Mouse (Mus musculus): ENCODE measurements around the gene Plekhh2.

Gene Plekhh2

DNA sequence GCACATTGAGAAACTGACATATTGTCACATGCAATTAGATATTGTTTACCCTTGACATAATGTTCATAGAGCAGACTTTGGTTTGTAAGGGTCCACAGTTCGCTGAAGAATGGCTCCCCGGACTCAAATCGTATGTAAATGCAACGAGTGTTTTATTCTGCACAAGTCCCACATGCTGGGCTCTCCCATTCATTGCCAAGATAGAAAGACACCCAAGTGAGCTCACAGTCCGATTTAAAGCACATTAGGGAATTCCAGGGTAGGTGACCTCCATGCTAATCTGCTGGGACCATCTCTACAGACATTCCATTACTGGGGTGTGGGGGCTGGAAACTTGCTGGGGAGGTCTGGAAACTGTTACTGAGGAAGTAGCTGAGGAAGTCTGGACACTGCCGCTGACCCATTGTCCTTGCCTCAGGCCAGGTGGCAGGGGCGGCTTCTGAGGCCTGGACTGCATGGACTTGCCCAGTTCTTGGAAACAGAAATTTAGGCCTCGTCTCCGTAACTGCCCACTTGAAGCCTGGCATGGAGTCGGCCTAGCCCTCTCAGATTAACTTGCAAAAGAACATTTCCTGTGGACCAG, 128.2 kb downstream of the Plekhh2 start:
- no peak for DNase-seq (ENCODE audit: low read depth in 2 of 2, low spot score in 2 of 2)

DNA sequence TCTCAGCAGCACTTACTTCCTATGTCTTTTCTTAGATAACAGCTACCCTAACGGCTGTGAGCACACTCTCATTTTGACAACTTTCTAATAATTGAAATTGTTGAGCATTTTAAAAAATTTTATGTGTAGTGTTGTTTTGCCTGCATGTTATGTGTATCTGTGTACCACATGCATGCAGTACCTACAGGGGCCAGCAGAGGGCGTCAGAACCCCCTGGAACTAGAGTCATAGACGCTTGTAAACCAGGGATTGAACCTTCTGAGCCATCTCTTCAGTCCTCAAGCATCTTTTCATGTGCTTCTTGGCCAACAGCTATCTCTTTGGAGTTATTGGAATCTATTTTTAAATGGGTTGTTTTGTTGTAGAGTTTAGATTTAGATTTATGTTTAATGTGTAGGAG, 130.2 kb downstream of the Plekhh2 start:
- DNase-seq (ENCODE audit: low read depth in 2 of 2, low spot score in 2 of 2): peak; percentile 52 to 54

DNA sequence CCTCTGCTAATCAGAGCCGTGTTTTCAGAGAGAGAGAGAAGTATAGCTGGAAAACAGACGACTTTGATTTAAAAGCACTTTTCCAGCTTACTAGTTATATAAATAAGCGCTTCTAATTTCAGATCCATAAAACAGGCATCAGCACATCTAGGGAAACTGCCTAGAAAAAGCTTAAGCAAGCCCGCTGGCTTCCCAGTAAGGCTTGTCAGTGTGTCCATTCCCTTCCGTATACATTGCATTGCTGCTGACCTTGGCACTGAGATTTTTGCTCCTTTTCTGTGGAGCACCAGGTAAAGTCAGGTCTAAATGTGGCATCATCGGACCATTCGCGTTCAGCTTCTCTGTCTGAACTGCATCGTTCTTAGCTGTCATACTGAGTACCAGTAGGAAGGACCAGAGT, 130.6 kb downstream of the Plekhh2 start:
- no peak for DNase-seq (ENCODE audit: low read depth in 2 of 2, low spot score in 2 of 2)

DNA sequence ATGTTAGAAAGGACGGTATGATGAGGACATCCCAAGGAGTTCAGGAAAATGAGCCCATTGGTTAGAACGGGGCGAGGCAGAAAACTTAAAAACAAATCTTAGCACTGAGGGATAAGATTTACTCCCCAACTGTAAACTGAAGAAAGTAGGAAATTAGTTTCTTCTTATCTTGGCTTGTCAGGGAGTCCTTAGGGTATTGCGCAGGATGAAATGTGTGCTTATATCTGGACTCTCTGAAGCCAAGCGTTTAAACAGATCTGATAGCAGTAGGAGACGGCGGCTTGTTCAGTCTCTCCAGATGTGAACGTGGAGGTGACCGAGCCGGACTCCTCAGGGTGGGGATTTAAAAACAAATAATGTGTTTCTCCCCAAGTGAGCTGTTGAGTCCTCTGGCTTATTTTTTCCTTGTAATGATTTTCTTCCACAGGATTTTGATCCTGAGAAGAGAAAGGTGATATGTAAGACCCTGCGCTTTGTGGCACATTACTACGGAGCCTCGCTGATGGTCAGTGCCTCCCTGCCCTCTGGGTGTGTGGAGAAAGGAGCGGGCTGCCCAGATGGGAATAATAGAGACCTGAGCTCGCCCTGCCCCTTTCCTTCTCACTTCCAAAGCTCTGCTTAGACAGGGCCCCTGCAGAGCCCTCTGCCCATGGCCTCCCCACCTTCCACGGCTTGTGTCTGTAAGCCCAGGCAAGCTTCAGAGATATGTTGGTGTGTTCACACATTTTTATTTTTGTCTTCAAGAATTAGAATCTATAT, 132.8 kb downstream of the Plekhh2 start:
- no peak for DNase-seq (ENCODE audit: low read depth in 2 of 2, low spot score in 2 of 2)

DNA sequence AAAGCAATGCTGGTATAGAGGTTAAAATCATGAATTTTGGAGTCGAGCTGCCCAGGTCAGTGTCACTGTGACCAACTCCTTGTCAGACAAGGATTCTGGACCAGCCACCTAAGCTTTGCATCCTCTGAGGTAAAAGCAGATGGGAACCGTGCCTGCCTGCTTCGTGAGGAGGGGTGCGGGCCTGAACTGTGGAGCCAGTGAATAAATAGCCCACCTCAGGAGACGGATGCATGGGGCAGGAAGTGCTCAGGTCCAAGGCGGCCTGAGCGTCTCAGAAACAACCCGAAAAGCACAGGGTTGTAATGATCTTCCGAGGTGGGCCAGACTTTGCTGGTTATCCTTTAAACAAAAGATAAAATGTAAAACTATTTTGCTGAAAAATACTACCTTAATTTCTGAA, 133.4 kb downstream of the Plekhh2 start:
- DNase-seq (ENCODE audit: low read depth in 2 of 2, low spot score in 2 of 2): no peak

DNA sequence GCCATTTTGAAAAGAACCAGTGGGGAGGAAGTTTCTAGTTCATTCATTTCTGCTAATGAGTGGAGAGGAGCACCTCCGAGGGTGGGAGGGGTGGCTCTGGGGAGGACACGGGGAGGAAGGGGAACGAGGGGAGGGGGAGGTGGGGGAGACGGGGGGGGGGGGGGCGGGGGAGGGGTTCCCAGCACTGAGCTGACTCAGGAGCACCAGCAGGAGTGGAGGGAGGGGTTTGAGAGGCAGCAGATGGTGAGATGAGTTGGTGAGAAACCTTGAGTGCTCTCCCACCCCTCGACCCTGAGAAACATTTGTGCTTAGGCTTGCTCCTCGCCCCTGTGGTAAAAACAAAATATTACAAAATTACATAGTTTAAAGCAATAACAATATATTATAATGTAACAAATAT, 134.2 kb downstream of the Plekhh2 start:
- DNase-seq (ENCODE audit: low read depth in 2 of 2, low spot score in 2 of 2): no peak

DNA sequence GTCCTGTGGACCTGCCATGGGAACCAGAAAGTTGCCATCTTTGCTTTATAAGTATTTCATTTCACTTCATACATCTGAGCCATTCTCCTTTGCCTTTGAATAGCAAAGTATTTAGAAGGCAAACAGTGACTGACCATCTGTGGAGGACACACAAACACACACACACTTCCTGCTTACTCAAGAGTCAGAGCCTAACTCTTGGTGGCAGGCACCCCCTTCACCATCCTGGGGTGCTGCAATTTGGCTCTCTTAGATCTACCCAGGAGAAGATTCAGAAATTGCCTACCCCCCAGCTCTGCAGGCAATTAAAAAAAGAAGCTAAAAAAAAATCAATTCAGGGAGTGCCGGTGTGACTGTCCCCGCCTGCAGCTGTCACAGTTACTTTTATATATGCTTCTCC, 134.8 kb downstream of the Plekhh2 start:
- DNase-seq (ENCODE audit: low read depth in 2 of 2, low spot score in 2 of 2): no peak

DNA sequence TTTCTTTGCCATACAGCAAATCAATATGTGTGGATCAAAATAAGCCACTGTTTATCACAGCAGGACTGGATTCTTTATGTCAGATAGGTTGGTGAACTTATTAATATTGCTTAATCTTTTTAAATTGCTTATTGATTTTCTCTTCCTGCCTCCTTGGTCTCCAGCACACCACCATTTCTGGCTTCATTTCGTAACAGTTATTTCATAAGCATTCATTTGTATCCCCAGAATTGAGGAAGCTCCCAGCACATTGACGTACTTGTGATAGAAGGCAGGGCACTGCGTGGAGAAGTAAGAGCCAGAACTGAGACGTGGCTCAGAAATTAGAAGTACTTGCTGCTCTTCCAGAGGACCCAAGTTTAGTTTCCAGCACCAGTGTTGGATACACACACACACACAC, 135.9 kb downstream of the Plekhh2 start:
- DNase-seq (ENCODE audit: low read depth in 2 of 2, low spot score in 2 of 2): no peak

DNA sequence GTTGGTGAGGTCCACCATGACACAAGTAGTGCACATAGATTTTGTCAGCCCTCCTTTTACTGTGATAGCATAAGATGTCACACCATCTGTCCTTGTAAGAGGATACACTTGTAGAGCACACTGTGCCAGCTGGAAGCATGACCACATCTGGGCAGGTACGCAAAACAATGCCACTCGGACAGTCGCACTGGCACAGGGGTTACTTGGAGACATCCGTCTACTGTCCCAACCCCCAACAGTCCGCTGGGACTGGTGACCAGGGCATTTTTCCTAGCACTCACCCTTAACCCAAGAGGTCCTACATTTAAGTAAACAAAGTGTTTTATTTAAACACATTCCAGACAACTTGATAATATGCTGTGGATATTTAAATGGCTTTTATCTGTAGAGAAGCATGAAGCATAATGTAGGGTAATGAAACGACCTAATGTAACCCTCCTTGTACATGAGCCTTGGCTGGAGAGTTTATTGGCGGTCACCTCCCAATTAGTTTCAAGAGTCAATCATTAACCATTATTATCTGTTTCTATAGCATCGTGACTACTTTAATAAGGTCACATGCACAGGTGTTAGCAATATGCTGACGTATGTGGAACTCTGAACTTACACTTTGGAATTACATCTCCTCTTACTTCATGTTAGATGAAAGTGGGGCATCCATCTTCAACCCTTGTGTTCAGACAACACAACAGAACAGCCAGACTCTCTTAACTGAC, 138.8 kb downstream of the Plekhh2 start:
- DNase-seq (ENCODE audit: low read depth in 2 of 2, low spot score in 2 of 2): no peak

DNA sequence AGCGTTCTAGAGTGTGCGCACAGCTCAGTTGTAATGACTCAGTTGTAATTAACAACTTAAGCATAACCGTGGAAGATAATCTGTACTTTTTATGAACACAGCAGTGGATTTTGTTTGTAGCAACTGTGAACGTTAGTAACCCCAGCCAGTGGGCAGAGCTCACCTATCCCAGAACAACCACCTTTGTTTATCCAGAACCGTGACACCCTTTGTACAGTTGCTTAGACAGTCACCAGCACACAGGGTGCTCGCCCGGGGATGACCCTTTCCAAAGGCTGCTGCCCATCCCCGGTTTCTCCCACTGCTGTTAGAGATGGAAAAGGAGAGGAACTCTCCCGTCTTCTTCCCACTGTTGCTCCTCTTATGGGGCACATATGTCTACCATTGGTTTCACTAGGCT, 141.8 kb downstream of the Plekhh2 start:
- no peak for DNase-seq (ENCODE audit: low read depth in 2 of 2, low spot score in 2 of 2)

DNA sequence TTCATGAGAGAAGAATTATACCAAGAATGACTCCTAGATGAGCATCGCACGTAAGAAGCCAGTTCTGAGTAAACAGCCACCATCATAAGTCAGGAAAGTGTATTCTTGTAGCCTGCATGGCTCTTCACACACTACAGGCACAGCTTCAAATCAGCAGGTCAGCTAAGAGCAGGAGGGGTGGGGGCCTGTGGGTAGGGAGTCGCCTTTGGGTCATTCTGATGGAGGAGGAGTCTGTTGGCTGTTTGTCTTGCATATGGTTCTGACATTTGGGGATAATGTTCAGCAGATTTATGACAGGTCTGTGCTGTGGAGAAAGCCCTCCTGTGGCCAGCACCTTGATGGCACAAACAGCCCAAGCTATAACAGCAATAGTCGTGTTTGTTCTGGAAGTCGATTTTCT, 144.5 kb downstream of the Plekhh2 start:
- no peak for DNase-seq (ENCODE audit: low read depth in 2 of 2, low spot score in 2 of 2)

DNA sequence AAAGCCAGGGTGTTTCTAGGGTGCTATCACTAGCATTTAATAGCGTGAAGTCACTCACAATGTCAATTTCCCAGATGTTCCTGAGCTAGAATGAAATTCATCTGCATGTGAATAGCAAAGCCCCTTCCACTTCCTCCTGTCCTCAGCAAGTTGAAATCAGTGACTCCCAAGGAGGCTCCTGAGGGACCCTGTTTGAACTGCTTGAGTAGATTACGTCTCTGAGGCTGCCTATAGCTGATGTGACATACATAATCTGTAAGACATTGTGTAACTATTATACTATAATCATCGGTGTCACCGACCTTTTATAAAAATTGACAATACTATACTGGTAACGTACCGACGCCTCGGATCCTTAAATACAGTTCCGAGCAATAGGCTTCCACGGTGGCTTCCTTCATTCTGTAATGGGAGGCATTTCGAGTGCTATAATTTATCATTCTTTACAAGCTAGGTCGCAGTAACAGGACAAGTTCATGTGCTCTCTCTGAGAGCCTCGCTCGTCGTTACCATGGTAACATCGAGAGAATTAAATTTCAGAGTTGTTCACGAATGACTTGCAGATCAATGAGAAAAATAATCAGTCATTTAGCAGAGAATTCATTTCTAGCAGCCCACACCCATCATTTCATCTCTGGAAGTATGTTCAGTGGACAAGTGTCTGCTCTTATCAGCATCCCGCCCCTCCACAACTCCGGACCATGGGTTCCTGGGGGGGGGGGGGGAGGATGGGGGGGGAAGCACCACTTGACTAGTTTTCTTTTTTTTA, 145.1 kb downstream of the Plekhh2 start:
- no peak for DNase-seq (ENCODE audit: low read depth in 2 of 2, low spot score in 2 of 2)

DNA sequence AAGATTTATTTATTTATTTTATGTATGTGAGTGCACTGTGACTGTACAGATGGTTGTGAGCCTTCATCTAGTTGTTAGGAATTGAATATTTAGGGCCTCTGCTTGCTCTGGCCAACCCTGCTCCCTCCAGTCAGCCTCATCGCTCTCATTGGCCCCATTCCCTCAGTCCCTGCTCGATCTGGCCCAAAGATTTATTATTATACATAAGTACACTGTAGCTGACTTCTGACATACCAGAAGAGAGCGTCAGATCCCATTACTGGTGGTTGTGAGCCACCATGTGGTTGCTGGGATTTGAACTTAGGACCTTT, 145.7 kb downstream of the Plekhh2 start:
- no peak for DNase-seq (ENCODE audit: low read depth in 2 of 2, low spot score in 2 of 2)

DNA sequence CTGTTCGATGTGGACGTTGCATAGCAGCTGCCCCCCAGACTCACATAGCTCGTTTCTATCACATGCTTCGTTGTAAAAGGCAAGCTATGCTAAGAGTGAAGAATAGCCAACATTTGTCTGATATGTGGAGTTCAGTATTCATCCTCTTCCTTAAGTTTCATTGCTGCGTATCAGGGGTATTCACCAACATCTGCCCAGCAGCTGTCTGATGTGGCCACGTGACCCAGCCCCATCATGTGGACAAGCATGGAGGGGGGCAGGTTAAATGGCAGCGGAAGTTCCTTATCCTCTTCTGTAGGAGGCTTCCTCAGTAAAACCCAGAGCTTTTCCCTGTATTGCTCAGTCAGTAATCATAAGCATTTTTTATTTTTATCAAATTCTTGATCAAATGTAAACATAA, 146.1 kb downstream of the Plekhh2 start:
- no peak for DNase-seq (ENCODE audit: low read depth in 2 of 2, low spot score in 2 of 2)

DNA sequence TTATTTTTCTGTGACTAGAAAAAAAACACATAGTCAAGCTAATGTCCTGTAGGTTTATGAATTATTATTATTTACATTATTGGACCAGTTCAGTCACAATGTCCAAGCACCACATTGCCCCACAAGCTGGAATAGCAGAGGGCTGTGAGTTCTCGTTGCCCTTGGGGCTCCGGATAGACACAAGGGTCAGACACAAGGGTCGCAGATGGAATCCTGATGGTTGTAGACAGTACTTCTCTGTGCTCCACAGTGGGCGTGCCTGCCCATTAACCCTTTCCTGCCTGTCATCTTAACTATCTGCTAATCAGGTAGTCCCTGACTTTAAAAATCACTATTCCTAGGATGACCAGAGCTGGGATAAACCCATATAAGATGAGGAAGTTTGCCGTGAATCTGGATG, 146.5 kb downstream of the Plekhh2 start:
- no peak for DNase-seq (ENCODE audit: low read depth in 2 of 2, low spot score in 2 of 2)

DNA sequence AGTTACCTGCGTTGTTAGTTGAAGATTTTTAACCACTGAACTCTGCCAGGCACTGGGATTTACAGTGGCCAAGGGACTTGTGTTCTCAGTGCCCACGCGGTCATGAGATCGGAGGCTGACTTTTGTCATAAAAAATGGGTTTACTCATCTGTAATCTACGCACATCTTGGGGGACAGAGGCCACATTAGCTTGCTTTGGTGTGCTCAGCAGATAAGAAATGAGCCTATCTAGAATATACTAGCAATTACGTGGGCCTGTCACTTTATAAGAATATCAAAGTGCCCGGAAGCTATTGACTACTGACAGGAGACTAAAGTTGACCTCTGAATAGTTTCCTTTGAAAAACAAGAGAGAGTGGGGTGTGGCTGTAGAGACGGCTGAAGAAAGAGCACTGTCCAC, 147.3 kb downstream of the Plekhh2 start:
- no peak for DNase-seq (ENCODE audit: low read depth in 2 of 2, low spot score in 2 of 2)

DNA sequence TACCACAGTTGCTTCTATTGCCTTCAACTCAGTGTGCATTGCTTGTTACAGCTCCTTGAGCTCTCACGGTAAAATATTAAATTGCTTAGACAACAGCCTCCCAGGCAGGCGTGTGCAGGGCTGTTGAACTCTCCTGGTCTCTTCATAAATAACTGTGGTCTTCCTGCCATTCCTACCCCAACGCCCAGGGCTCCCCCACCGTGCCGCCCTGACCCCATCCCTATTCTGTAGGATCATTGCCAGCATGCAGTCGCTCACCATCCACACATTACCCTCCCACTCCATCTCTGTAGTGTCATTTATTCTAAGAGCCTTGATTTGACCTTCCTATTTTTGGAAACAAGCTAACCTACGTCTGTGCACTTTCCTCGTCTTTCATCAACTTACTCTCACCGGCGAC, 153.4 kb downstream of the Plekhh2 start:
- DNase-seq (ENCODE audit: low read depth in 2 of 2, low spot score in 2 of 2): no peak

DNA sequence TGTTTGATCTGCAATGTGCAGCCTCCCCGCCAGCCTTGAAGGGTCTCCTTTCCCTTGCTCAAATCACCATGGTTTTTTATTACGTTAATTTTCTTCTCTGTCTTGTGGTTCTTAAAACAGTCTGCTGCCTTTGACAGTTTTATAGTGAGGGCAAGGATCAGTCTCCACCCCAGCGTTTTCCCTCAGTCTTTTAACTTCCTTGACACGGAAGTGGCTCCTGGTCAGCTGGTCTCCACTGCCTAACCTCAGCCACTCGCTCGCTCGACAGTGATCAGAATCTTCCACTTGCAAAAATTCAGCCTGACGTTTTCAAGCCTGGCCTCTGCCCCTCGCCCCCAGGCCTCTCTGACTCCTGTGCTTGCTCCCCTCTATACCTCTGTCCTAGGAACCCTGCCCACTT, 154.0 kb downstream of the Plekhh2 start:
- DNase-seq (ENCODE audit: low read depth in 2 of 2, low spot score in 2 of 2): no peak

DNA sequence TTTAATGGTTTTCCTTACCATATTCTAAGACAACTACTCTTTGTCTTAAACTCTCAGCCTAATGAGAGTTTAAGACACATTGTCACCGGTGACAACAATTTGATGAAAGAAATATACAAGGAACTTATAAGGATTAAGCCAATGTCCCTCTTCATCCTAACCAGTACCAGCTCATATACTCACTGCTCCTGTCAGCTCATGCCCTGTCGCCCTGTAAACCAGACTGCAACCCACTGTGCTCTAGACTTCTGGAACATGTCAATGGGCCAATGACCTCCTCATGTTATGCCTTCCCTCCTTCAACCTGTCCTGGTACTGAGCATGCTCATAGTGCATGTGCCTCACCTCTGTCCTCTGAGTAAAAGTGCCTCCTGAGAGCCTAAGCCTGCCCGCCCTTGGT, 156.2 kb downstream of the Plekhh2 start:
- no peak for DNase-seq (ENCODE audit: low read depth in 2 of 2, low spot score in 2 of 2)
